Comparison of ENCODE assay signal across 8 mouse cellular contexts in the genomic region with DNA sequence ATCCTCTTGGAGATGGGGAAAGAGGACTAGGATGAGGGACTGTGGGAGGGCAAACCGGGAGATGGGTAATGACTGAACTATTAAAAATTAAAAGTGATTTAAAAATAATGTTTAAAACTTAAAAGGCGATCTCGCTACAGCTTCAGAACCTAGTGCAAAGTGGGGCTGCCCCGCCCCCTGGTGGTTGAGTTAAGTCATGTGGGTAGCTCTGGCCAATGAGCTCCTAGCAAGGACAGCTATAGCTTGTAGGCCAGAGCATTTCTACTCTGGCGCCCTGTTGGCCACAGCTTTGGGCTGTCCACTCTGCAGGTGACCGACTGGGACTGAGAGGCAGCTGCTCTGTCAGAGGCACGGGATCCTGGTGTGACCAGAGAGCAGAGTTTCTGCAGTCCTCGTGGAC. TPM values are rescaled to one million over a fixed set of nuclear protein-coding genes. Genes with fewer than 3 reads are reported as not detected.
DNase-seq lines count a peak whose midpoint lies in the region; ATAC-seq lines count a peak whose summit lies in the region.

No protein-coding gene starts in this region.

- peak; percentile 88 for ATAC-seq in intestine, embryonic 15.5 days

- DNase-seq in adrenal gland, adult 2 months, result peak; percentile 88
- peak; percentile 89 for DNase-seq in embryo, embryonic 11 days
- peak; percentile 64 to 81 for DNase-seq in gastrocnemius, postnatal 36 days
- DNase-seq in left cerebral cortex, postnatal 25 days (ENCODE audit: low spot score in 2 of 2), result peak; percentile 79 to 82
- peak; percentile 82 for DNase-seq in mesoderm, embryonic 11.5 days (ENCODE audit: low read depth, low spot score)
- peak; percentile 52 to 75 for DNase-seq in right cerebral cortex, postnatal 36 days (ENCODE audit: low spot score in 2 of 2)
- peak; percentile 76 to 86 for DNase-seq in urinary bladder, postnatal 4 days (ENCODE audit: low spot score in 2 of 2)

- no peak overlapping the region for H3K9ac ChIP-seq in intestine, embryonic 15.5 days

- no peaks in the 10 kb centered on the region for H3K36me3 ChIP-seq in intestine, embryonic 15.5 days

- H3K4me3 ChIP-seq in intestine, embryonic 15.5 days (replicated peaks), result no peak overlapping the region

- H3K27me3 ChIP-seq in intestine, embryonic 15.5 days (replicated peaks), result no peaks in the 10 kb centered on the region

- 8% methylated on average over 8 of the region's 8 CpGs for WGBS in intestine, embryonic 15.5 days

- no peak overlapping the region for H3K27ac ChIP-seq in intestine, embryonic 15.5 days

- intact Hi-C loops in gastrocnemius, postnatal 36 days (cut with DNase I), result loop anchor here (2.0 to 5.0 kb wide), 3 partner anchors 132 to 169 kb away; no protein-coding TSS in a partner anchor
- intact Hi-C loops in left cerebral cortex, postnatal 25 days (cut with DNase I), result loop anchor here (1.0 kb wide), 1 partner anchor 171 kb away; no protein-coding TSS in a partner anchor

- 0 out of 2 replicates have a peak overlapping the region, but pooled peaks have one; percentile 9 for H3K4me2 ChIP-seq in intestine, embryonic 15.5 days (replicated peaks)

- H3K9me3 ChIP-seq in intestine, embryonic 15.5 days, result no peaks in the 10 kb centered on the region

- H3K4me1 ChIP-seq in intestine, embryonic 15.5 days (replicated peaks), result no peaks in the 10 kb centered on the region; the same call in 1 of the 2 replicates

RNA-seq across cellular contexts. Expression of a gene that starts 9.8 kb away (rescaled TPM):
- total RNA-seq in adrenal gland, adult 2 months (2021), result 10 to 100 TPM; 13.3 to 28.2 TPM
- 17.0 and 17.4 TPM in 2 replicates for polyA plus RNA-seq in adrenal gland, adult 2 months (2012; rRNA removed)
- total RNA-seq in gastrocnemius, postnatal 36 days (2021), result 1 to 10 TPM; 3.1 to 3.8 TPM
- 3.0 TPM in 2 replicates for polyA plus RNA-seq in intestine, embryonic 15.5 days (2015; fragmentation: Nextera tagmentation; extraction: Ambion mirVana)
- total RNA-seq in left cerebral cortex, postnatal 25 days (2021), result 10 to 100 TPM; 42.3 to 42.7 TPM

RNA-seq across cellular contexts. Expression of a gene that starts 53.9 kb away (rescaled TPM):
- total RNA-seq in adrenal gland, adult 2 months (2021), result 10 to 100 TPM; 42.1 to 49.3 TPM
- 23.0 and 28.1 TPM in 2 replicates for polyA plus RNA-seq in adrenal gland, adult 2 months (2012; rRNA removed)
- 1 to 10 TPM; 4.0 to 6.1 TPM for total RNA-seq in gastrocnemius, postnatal 36 days (2021)
- 15.9 and 18.6 TPM in 2 replicates for polyA plus RNA-seq in intestine, embryonic 15.5 days (2015; fragmentation: Nextera tagmentation; extraction: Ambion mirVana)
- 1 to 10 TPM; 2.7 TPM for total RNA-seq in left cerebral cortex, postnatal 25 days (2021)

Comparison
In these comparisons a context has a peak if more than half of its experiments do, and no peak if none do; other contexts are left out.
1. RNA of a gene that starts 53.9 kb away (total RNA-seq): 42.1 to 49.3 TPM in adrenal gland, adult 2 months; 4.0 to 6.1 TPM in gastrocnemius, postnatal 36 days and 2.7 TPM in left cerebral cortex, postnatal 25 days; every median in the first group is over 4 times any median in the second.
2. Peak in every context shown above with its lines, with median percentiles within 50 percentile points of each other: DNase-seq.